Mouse (Mus musculus) heart, adult 2 months (tissue): ENCODE measurements around the gene Podnl1.

Source experiments
- CTCF ChIP-seq: fragments of 200-600 bp; IDR thresholded peaks from 2 replicates; pipeline ENCODE4 v1.8.1; 2022; ENCODE audit warnings: antibody characterized with exemption, mild to moderate bottlenecking, moderate library complexity
- POLR2A ChIP-seq: fragments of 200-500 bp; IDR thresholded peaks from 2 replicates; pipeline ENCODE4 v1.6.1; 2011; ENCODE audit warnings: mild to moderate bottlenecking, low read depth, low read length, control low read depth; ENCODE audit not compliant: insufficient read depth

- TF ChIP-seq POLR2A (no peak), CTCF (no peak)
Measured at GRCm38 (mm10) chr8:84105676-84106075, 20.1 kb upstream of the Podnl1 start.
